Mouse (Mus musculus) MEL (cell line): ENCODE data around the gene Kcnn3. TPM values are rescaled to one million over a fixed set of nuclear protein-coding genes. Genes with fewer than 3 reads are reported as not detected.

Source experiments
- DNase-seq: peaks from one replicate; pipeline ENCODE4 v3.0.0; 2011; ENCODE audit warnings: low read depth, low spot score
- H3K27ac ChIP-seq: 2 replicates; pipeline ENCODE4 v1.5.1; 2012; ENCODE audit warnings: low read depth, mild to moderate bottlenecking, control low read depth, low read length, moderate library complexity; ENCODE audit not compliant: control insufficient read depth
- H3K27me3 ChIP-seq, 2 experiments: fragments of 150-350 bp in 1 of 2; sonication (generic) in 1 of 2; 2 replicates each; pipeline ENCODE4 v1.6.1; 2012; ENCODE audit warnings: low read length in 2 of 2, mild to moderate bottlenecking in 2 of 2, improper control_type of control experiment in 1 of 2, moderate library complexity in 1 of 2; ENCODE audit not compliant: insufficient read depth in 2 of 2, control insufficient read depth in 1 of 2
- H3K36me3 ChIP-seq, 2 experiments: 2 replicates each; pipeline ENCODE4 v1.6.1; 2012 to 2014; ENCODE audit warnings: low read length in 2 of 2, improper control_type of control experiment in 1 of 2, inconsistent platforms in 1 of 2, mild to moderate bottlenecking in 1 of 2; ENCODE audit not compliant: insufficient read depth in 2 of 2, control insufficient read depth in 1 of 2
- H3K4me1 ChIP-seq, 2 experiments: fragments of 150-350 bp in 1 of 2; sonication (generic) in 1 of 2; 2 replicates each; pipeline ENCODE4 v1.6.1; 2012; ENCODE audit warnings: low read length in 2 of 2, improper control_type of control experiment in 1 of 2, mild to moderate bottlenecking in 1 of 2; ENCODE audit not compliant: insufficient read depth in 2 of 2, control insufficient read depth in 1 of 2
- H3K4me3 ChIP-seq, 2 experiments: fragments of 150-350 bp in 1 of 2; sonication (generic) in 1 of 2; 2 replicates each; pipeline ENCODE4 v1.5.1; 2012; ENCODE audit warnings: low read depth in 2 of 2, low read length in 2 of 2, mild to moderate bottlenecking in 2 of 2, moderate library complexity in 2 of 2, control low read depth in 1 of 2, improper control_type of control experiment in 1 of 2; ENCODE audit not compliant: control insufficient read depth in 1 of 2, insufficient read depth in 1 of 2
- H3K79me2 ChIP-seq: 2 replicates; pipeline ENCODE4 v1.6.1; 2012; ENCODE audit warnings: mild to moderate bottlenecking, low read length, moderate library complexity; ENCODE audit not compliant: control insufficient read depth, poor library complexity, insufficient read depth
- H3K9ac ChIP-seq: 2 replicates; pipeline ENCODE4 v1.6.1; 2012; ENCODE audit warnings: low read depth, mild to moderate bottlenecking, control low read depth, low read length, moderate library complexity; ENCODE audit not compliant: control insufficient read depth, poor library complexity, severe bottlenecking
- H3K9me3 ChIP-seq: fragments of 150-350 bp; sonication (generic); replicated peaks from 2 replicates; pipeline ENCODE4 v1.6.1; 2012; ENCODE audit warnings: mild to moderate bottlenecking, low read length, improper control_type of control experiment, moderate library complexity; ENCODE audit not compliant: insufficient read depth
- CHD1 ChIP-seq: IDR thresholded peaks from 2 replicates; pipeline ENCODE4 v1.6.1; 2012; ENCODE audit warnings: low read depth, mild to moderate bottlenecking, inconsistent platforms, low read length, improper control_type of control experiment
- CHD2 ChIP-seq: IDR thresholded peaks from 2 replicates; pipeline ENCODE4 v1.6.1; 2011; ENCODE audit warnings: low read length, improper control_type of control experiment
- CTCF ChIP-seq, 3 experiments: IDR thresholded peaks in 2 of 3; conservative IDR thresholded peaks in 1 of 3; 2 replicates each; pipeline ENCODE4 v1.5.1; 2011 to 2012; ENCODE audit warnings: low read length in 3 of 3, low read depth in 2 of 3, mild to moderate bottlenecking in 2 of 3, improper control_type of control experiment in 1 of 3, inconsistent platforms in 1 of 3, mixed read lengths in 1 of 3, moderate library complexity in 1 of 3; ENCODE audit not compliant: control insufficient read depth in 1 of 3, insufficient read depth in 1 of 3, poor library complexity in 1 of 3, severe bottlenecking in 1 of 3
- E2F4 ChIP-seq: IDR thresholded peaks from 2 replicates; pipeline ENCODE4 v1.6.1; 2011; ENCODE audit warnings: low read depth, low read length, improper control_type of control experiment, borderline replicate concordance
- ELF1 ChIP-seq: IDR thresholded peaks from 2 replicates; pipeline ENCODE4 v1.6.1; 2014; ENCODE audit warnings: low read depth, mild to moderate bottlenecking, inconsistent platforms, low read length, improper control_type of control experiment, moderate library complexity
- ETS1 ChIP-seq: IDR thresholded peaks from 2 replicates; pipeline ENCODE4 v1.6.1; 2012; ENCODE audit warnings: low read depth, mild to moderate bottlenecking, inconsistent platforms, low read length, improper control_type of control experiment, moderate library complexity
- GABPA ChIP-seq: IDR thresholded peaks from 2 replicates; pipeline ENCODE4 v1.6.1; 2012; ENCODE audit warnings: low read depth, mild to moderate bottlenecking, inconsistent platforms, low read length, improper control_type of control experiment, moderate library complexity
- GATA1 ChIP-seq: IDR thresholded peaks from 2 replicates; pipeline ENCODE4 v1.6.1; 2011; ENCODE audit warnings: low read depth, low read length, improper control_type of control experiment
- HCFC1 ChIP-seq: IDR thresholded peaks from 2 replicates; pipeline ENCODE4 v1.6.1; 2012; ENCODE audit warnings: low read depth, mild to moderate bottlenecking, inconsistent platforms, low read length, improper control_type of control experiment, moderate library complexity
- KAT2A ChIP-seq: conservative IDR thresholded peaks from 2 replicates; pipeline ENCODE4 v1.6.1; 2012; ENCODE audit warnings: low read depth, low read length, improper control_type of control experiment, inconsistent platforms
- MAZ ChIP-seq: IDR thresholded peaks from 2 replicates; pipeline ENCODE4 v1.6.1; 2012; ENCODE audit warnings: low read depth, mild to moderate bottlenecking, inconsistent platforms, low read length, improper control_type of control experiment
- MEF2A ChIP-seq: IDR thresholded peaks from 2 replicates; pipeline ENCODE4 v1.6.1; 2014; ENCODE audit warnings: low read depth, mild to moderate bottlenecking, inconsistent platforms, low read length, improper control_type of control experiment; ENCODE audit not compliant: poor library complexity, insufficient replicate concordance, severe bottlenecking; ENCODE audit errors: extremely low read depth
- MYB ChIP-seq: IDR thresholded peaks from 2 replicates; pipeline ENCODE4 v1.6.1; 2011; ENCODE audit warnings: mild to moderate bottlenecking, low read depth, low read length, improper control_type of control experiment
- MYC ChIP-seq: IDR thresholded peaks from 2 replicates; pipeline ENCODE4 v1.6.1; 2011; ENCODE audit warnings: low read depth, mild to moderate bottlenecking, low read length, improper control_type of control experiment, moderate library complexity
- NRF1 ChIP-seq: IDR thresholded peaks from 2 replicates; pipeline ENCODE4 v1.6.1; 2014; ENCODE audit warnings: low read depth, mild to moderate bottlenecking, inconsistent platforms, low read length, improper control_type of control experiment, moderate library complexity; ENCODE audit not compliant: poor library complexity, insufficient read depth, severe bottlenecking
- RAD21 ChIP-seq: IDR thresholded peaks from 2 replicates; pipeline ENCODE4 v1.6.1; 2011; ENCODE audit warnings: mild to moderate bottlenecking, low read depth, low read length, improper control_type of control experiment
- SIN3A ChIP-seq: IDR thresholded peaks from 2 replicates; pipeline ENCODE4 v1.6.1; 2012; ENCODE audit warnings: low read length, improper control_type of control experiment, inconsistent platforms
- TAL1 ChIP-seq: IDR thresholded peaks from 2 replicates; pipeline ENCODE4 v1.6.1; 2012; ENCODE audit warnings: mild to moderate bottlenecking, inconsistent platforms, low read length, moderate library complexity, mixed read lengths
- TBP ChIP-seq: IDR thresholded peaks from 2 replicates; pipeline ENCODE4 v1.8.0; 2011; ENCODE audit warnings: low read depth, low read length, improper control_type of control experiment
- TCF12 ChIP-seq: IDR thresholded peaks from 2 replicates; pipeline ENCODE4 v1.6.1; 2014; ENCODE audit warnings: low read depth, mild to moderate bottlenecking, inconsistent platforms, low read length, improper control_type of control experiment, moderate library complexity
- USF1 ChIP-seq: IDR thresholded peaks from 2 replicates; pipeline ENCODE4 v1.6.1; 2014; ENCODE audit warnings: low read depth, mild to moderate bottlenecking, inconsistent platforms, low read length, improper control_type of control experiment, moderate library complexity
- USF2 ChIP-seq, 2 experiments: IDR thresholded peaks; 2 replicates each; pipeline ENCODE4 v1.6.1; 2011 to 2012; ENCODE audit warnings: improper control_type of control experiment in 2 of 2, low read length in 2 of 2, borderline replicate concordance in 1 of 2, inconsistent platforms in 1 of 2, low read depth in 1 of 2, mild to moderate bottlenecking in 1 of 2; ENCODE audit not compliant: insufficient read depth in 1 of 2
- ZC3H11A ChIP-seq: IDR thresholded peaks from 2 replicates; pipeline ENCODE4 v1.6.1; 2012; ENCODE audit warnings: low read depth, mild to moderate bottlenecking, inconsistent platforms, low read length, improper control_type of control experiment
- ZMIZ1 ChIP-seq: IDR thresholded peaks from 2 replicates; pipeline ENCODE4 v1.6.1; 2012; ENCODE audit warnings: low read depth, mild to moderate bottlenecking, inconsistent platforms, low read length, improper control_type of control experiment, moderate library complexity
- ZNF384 ChIP-seq: IDR thresholded peaks from 2 replicates; pipeline ENCODE4 v1.6.1; 2012; ENCODE audit warnings: low read depth, mild to moderate bottlenecking, inconsistent platforms, low read length, improper control_type of control experiment
- polyA plus RNA-seq, 2 experiments: library from polyadenylated mRNA; stranded (reverse) in 1 of 2; unstranded in 1 of 2; fragments of >175 nt in 1 of 2; fragments of >200 nt in 1 of 2; gene quantifications; 2 replicates each; pipeline versions ENCODE4 v1.2.1 to v1.2.4; 2012; ENCODE audit warnings: low replicate concordance in 2 of 2, low read depth in 1 of 2; ENCODE audit not compliant: insufficient read length in 2 of 2, insufficient read depth in 1 of 2, missing spikeins in 1 of 2
- total RNA-seq: library from RNA; depleted of rRNA; stranded (reverse); fragments of 300-350 nt; gene quantifications from 2 replicates; pipeline ENCODE4 v1.2.3, GENCODE M21; 2012

The Kcnn3 gene
- total and polyA plus RNA-seq, 3 experiments, result 0.04 TPM; not detected in 2

- no peaks in the 10 kb centered on the region for H3K9me3 ChIP-seq
Measured at GRCm38 (mm10) chr3:89601060-89601459, 81.1 kb downstream of the Kcnn3 start.

GRCm38 (mm10) chr3:89603300-89603699 lies 83.3 kb downstream of the Kcnn3 start:
- Histone ChIP-seq H3K36me3 (no peaks in the 10 kb centered on the region), H3K27me3 (peaks cover 16 to 21% of the 10 kb centered on the region in 2 experiments), H3K9ac (no peak overlapping the region), H3K4me1 (no peaks in the 10 kb centered on the region), H3K9me3 (no peaks in the 10 kb centered on the region), H3K27ac (no peak overlapping the region), H3K79me2 (no peaks in the 10 kb centered on the region), H3K4me3 (no peak overlapping the region)
- TF ChIP-seq MEF2A, result no peak
- TF ChIP-seq MAZ, result no peak
- TF ChIP-seq ZMIZ1, result no peak
- TF ChIP-seq ZC3H11A, result no peak
- no peak for TF ChIP-seq KAT2A
- no peak for TF ChIP-seq SIN3A
- TF ChIP-seq GABPA, result no peak
- no peak for TF ChIP-seq RAD21
- no peak for TF ChIP-seq NRF1
- TF ChIP-seq TCF12, result no peak
- TF ChIP-seq USF1, result no peak
- TF ChIP-seq, all 39 proteins: peak for 0
- no peak for DNase-seq

More at GRCm38 (mm10) chr3:89601060-89601459, 81.1 kb downstream of the Kcnn3 start:
- TF ChIP-seq ZC3H11A (no peak), E2F4 (no peak), ELF1 (no peak), TBP (no peak), ETS1 (no peak), TCF12 (no peak), USF1 (no peak), GABPA (no peak), TAL1 (no peak), MYB (no peak), HCFC1 (no peak), USF2 (IDR thresholded peaks at IDR 0.05; ENCODE audit: borderline replicate concordance in 1 of 2, insufficient read depth in 1 of 2, low read depth in 1 of 2, low read length in 2 of 2) (no peak), ZMIZ1 (no peak), CTCF (IDR thresholded peaks at IDR 0.05 in 2 of 3, conservative IDR thresholded peaks at IDR 0.05 in 1 of 3; ENCODE audit: control insufficient read depth in 1 of 3, insufficient read depth in 1 of 3, low read depth in 2 of 3, low read length in 3 of 3, poor library complexity in 1 of 3, severe bottlenecking in 1 of 3) (no peak), GATA1 (no peak), ZNF384 (no peak), CHD2 (no peak), CHD1 (no peak), MYC (no peak), MEF2A (no peak)
- no peak for DNase-seq
- H3K9ac ChIP-seq, result no peak overlapping the region
- no peaks in the 10 kb centered on the region for H3K4me1 ChIP-seq
- H3K36me3 ChIP-seq, result no peaks in the 10 kb centered on the region
- H3K27me3 ChIP-seq, result peaks cover 10 to 13% of the 10 kb centered on the region in 2 experiments
- no peaks in the 10 kb centered on the region for H3K79me2 ChIP-seq
- H3K27ac ChIP-seq, result no peak overlapping the region
- no peak overlapping the region for H3K4me3 ChIP-seq
